Mouse (Mus musculus): Measurements from ENCODE around the gene Fbxo30.

DNA sequence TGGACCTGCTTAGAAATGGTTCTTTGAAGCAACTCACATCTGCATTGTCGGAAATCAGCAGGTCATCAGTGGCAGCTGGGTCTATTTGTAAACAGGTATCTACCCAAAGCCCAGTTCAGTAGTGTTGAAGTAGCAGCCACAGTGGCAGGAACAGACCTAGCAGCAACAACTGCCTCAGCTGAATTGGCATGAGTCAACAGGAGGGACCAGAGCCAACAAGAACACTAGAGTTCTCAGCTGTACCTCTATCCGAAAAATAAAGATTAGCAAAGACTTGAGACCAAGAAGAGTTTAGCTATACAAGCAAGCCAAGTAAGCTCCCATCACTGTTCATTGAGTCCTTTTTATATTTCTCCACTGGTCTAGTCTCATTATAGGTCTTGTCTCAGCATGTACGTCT lies 32.9 kb upstream of the Fbxo30 start:
- TF ChIP-seq POLR2A (IDR thresholded peaks at IDR 0.05; ENCODE audit: control insufficient read depth, low read depth, low read length) (no peak), CTCF (IDR thresholded peaks at IDR 0.05; ENCODE audit: control insufficient read depth, insufficient read depth, insufficient replicate concordance, low read depth, low read length) (no peak)
